Mouse (Mus musculus): Measurements from ENCODE around the gene Dhx40. TPM values are rescaled to one million over a fixed set of nuclear protein-coding genes. Genes with fewer than 3 reads are reported as not detected.
"Not testable (repeated sequence)": the region's sequence is repeated elsewhere in the genome, so short reads cannot be mapped to it uniquely, and the experiment has no call there.

Dhx40 gene
- polyA plus RNA-seq, 1 experiment from 2014 or later = 16.0 TPM

DNA sequence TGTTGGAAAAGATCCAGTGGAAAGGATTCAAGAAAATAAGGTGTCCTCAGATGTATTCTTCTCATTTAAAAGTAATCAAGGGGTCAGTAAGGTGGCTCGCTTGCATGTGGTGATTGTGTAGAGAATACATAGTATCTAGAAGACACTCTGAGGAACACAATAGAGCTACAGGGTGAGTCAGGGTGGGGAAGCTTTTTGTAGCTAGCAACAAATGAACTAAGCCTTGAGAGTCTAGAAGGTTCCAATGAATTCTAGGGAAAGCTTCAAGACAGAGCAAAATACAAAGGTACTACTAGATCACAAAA lies 3.7 kb upstream of the Dhx40 start:
- Histone ChIP-seq H3K4me2 (replicated peaks) (no peak overlapping the region), H3K27me3 (replicated peaks) (no peaks in the 10 kb centered on the region), H3K9me3 (no peaks in the 10 kb centered on the region), H3K4me1 (replicated peaks) (peaks cover 5% of the 10 kb centered on the region; the same call in 1 of the 2 replicates), H3K36me3 (no peaks in the 10 kb centered on the region), H3K9ac (no peak overlapping the region), H3K27ac (no peak overlapping the region), H3K4me3 (replicated peaks) (no peak overlapping the region)
- no peak for ATAC-seq
- WGBS = 85% methylated on average over 1 of the region's 1 CpGs

DNA sequence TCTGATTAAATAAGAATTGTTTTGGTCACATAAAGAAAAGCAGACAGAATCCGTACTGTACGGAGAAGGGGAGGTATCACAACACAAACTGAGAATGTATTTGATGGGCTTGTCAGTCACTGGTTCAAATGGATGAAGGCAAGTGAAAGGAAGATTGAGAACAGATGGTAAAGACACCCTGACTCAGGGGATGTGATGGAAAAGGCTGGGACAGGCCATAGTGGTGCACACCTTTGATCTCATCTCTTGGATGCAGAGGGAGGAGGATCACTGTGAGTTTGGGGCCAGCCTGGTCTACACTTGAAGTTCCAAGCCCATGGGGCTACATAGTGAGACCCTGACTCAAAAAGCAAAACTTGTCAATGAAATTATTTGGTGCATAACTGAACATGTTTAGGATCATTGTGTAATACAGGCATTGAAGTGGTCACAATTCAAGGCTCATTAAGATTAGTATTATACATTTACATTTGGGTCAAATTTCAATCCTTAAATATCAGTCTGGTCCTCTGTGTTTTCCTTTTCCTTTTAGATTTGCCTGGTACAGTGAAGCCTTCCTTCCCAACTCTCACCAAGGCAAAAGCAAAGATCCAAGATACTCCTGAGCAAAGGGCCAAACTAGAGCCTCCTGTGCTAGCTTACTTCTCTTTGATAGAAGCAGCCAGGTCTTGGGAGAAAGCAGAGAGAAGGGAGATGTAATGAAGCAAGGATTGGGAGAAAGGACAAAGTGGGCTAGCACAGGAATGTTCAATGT lies 3.2 kb upstream of the Dhx40 start:
- Histone ChIP-seq H3K9me3 (no peaks in the 10 kb centered on the region), H3K9ac (no peak overlapping the region), H3K4me1 (replicated peaks) (peaks cover 5% of the 10 kb centered on the region; the same call in 1 of the 2 replicates), H3K27me3 (replicated peaks) (no peaks in the 10 kb centered on the region), H3K36me3 (no peaks in the 10 kb centered on the region), H3K4me3 (replicated peaks) (no peak overlapping the region), H3K4me2 (replicated peaks) (no peak overlapping the region), H3K27ac (no peak overlapping the region)
- no peak for ATAC-seq
- WGBS = 93% methylated on average over 2 of the region's 2 CpGs

DNA sequence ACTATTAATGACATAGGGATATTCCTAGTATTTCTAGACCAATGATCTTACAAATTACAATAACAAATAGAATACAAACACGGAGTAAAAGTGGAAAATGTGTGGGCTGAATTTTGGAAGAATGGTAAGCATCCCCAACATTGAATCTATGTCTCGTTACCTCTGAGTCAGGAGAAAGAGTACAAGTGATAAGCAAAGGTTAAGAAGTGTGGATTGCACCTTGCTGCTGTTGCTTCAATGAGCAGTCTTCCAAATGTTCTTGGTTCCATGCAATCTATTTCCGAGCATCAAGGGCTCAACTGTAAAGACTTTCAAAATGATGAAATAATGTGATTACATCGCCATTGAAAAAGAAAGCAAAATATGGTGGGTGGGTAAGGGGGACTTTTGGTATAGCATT lies 2.3 kb upstream of the Dhx40 start:
- 69% methylated on average over 4 of the region's 4 CpGs for WGBS
- no peak overlapping the region for H3K9ac ChIP-seq
- no peak overlapping the region for H3K27ac ChIP-seq
- ATAC-seq = no peak
- H3K36me3 ChIP-seq = no peaks in the 10 kb centered on the region
- H3K27me3 ChIP-seq (replicated peaks) = no peaks in the 10 kb centered on the region
- H3K4me2 ChIP-seq (replicated peaks) = no peak overlapping the region
- H3K9me3 ChIP-seq = no peaks in the 10 kb centered on the region
- peaks cover 5% of the 10 kb centered on the region; the same call in 1 of the 2 replicates for H3K4me1 ChIP-seq (replicated peaks)
- no peak overlapping the region for H3K4me3 ChIP-seq (replicated peaks)

DNA sequence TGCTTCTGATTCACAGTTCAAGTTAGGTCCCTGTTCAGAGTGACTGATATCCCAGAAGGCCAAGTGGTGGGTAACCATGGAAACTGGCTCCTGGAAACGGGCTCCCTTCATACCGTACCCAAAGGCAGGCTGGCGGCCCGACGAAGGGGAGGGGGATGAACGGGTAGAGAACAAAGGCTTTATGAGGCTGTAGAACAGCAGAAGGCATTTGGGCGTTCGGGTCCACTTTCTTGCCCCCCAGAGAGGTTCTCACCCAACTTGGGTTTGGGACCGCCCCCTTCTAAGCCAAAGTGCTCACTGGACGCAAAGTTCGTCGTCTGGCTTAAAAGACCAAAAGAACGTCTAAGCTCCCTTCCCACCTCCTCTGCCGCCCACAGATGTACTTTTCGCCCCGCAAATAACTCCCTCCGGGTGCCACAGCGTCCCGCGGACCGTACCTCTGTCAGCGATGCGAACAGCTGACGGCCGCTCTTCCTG lies 507 bp downstream of the Dhx40 start:
- Histone ChIP-seq H3K4me2 (replicated peaks) (peak overlapping the region; percentile 86), H3K9me3 (no peaks in the 10 kb centered on the region), H3K9ac (peak overlapping the region; percentile 62), H3K36me3 (no peaks in the 10 kb centered on the region), H3K27ac (peak overlapping the region; percentile 61), H3K4me1 (replicated peaks) (peaks cover 5% of the 10 kb centered on the region; the same call in 1 of the 2 replicates), H3K4me3 (replicated peaks) (peak overlapping the region; percentile 75), H3K27me3 (replicated peaks) (no peaks in the 10 kb centered on the region)
- under 1% methylated on average over 25 of the region's 25 CpGs for WGBS
- ATAC-seq = peak; percentile 77

DNA sequence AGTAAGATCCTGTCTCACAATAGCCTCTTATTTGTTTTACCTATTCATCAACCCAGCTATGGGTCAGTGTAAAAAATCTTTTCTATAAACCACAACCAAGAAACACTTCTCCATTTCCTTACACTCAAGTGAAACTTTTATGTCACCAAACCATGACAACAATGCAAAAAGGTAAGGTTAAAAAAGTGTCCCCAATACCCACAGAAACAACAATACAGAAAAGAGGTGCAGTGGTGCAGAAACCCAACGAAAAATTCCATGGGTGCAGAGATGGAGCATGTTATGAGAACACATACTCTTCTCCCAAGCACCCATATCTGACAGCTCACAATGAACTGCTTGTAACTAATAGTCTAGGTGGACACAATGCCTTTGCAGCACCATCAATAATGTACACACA lies 13.4 kb downstream of the Dhx40 start:
- Histone ChIP-seq H3K9me3 (no peaks in the 10 kb centered on the region), H3K36me3 (no peaks in the 10 kb centered on the region; the same call in 1 of the 2 replicates), H3K4me1 (replicated peaks) (no peaks in the 10 kb centered on the region), H3K27me3 (replicated peaks) (no peaks in the 10 kb centered on the region), H3K9ac (no peak overlapping the region), H3K4me3 (replicated peaks) (no peak overlapping the region), H3K27ac (no peak overlapping the region), H3K4me2 (replicated peaks) (no peak overlapping the region)
- WGBS = 78% methylated on average over 1 of the region's 1 CpGs
- ATAC-seq = no peak

DNA sequence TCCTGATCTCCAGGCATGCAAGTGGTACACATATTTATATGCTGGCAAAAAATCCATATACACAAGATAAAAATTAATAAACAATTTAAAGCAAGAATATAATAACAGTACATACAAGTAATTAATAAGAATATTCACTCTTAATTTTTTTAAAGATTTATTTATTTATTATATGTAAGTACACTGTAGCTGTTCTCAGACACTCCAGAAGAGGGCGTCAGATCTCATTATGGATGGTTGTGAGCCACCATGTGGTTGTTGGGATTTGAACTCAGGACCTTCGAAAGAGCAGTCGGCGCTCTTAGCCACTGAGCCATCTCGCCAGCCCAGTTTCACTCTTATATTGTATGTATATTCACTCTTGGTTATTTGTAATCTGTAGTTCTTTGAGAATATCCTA lies 20.1 kb downstream of the Dhx40 start:
- not testable (repeated sequence) for H3K4me2 ChIP-seq (replicated peaks); H3K9ac ChIP-seq; H3K4me3 ChIP-seq (replicated peaks); H3K4me1 ChIP-seq (replicated peaks); H3K27ac ChIP-seq; ATAC-seq; H3K36me3 ChIP-seq; H3K27me3 ChIP-seq (replicated peaks); H3K9me3 ChIP-seq
- 94% methylated on average over 5 of the region's 5 CpGs for WGBS

DNA sequence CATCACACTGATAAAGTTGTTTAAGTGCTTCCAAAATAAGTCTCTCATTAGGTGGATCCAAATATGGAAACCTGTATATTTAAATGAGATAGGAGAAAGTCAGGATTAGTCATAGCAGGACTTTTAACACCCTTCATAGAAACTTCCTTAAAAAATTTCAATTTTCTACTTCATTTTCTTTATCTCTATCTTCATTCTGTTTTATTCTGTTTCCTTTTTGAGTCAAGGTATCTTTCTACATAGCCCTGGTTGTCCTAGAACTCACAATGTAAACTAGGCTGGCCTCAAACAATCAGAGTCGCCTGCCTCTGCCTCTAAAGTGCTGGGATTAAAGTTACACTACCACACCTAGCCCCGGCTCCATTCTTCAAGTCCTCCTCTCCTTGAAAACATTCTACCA lies 21.8 kb downstream of the Dhx40 start:
- Histone ChIP-seq H3K27me3 (replicated peaks) (no peaks in the 10 kb centered on the region), H3K4me2 (replicated peaks) (no peak overlapping the region), H3K9me3 (no peaks in the 10 kb centered on the region), H3K4me3 (replicated peaks) (no peak overlapping the region), H3K27ac (no peak overlapping the region), H3K4me1 (replicated peaks) (no peaks in the 10 kb centered on the region), H3K36me3 (peaks cover 7% of the 10 kb centered on the region; the same call in 1 of the 2 replicates), H3K9ac (no peak overlapping the region)
- WGBS = 91% methylated on average over 2 of the region's 2 CpGs
- no peak for ATAC-seq

DNA sequence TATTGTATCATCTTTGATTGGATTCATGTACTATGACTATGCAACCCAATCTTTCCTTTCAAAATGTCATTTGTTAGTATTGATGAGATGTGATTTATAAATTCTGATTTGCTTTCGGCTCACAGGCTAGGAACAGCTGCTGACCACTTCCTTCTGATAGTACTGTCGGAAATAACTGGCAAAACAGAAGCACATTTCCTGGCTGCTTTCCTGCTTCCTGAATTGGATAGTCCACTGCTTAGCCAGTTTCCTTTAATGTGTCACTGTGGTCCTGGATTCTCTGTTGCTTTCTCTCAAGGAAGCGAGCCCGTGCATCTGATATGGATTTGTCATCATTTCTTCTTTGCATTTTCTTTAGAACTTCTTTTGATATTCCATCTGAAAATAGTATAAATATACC lies 37.7 kb downstream of the Dhx40 start:
- H3K9me3 ChIP-seq = no peaks in the 10 kb centered on the region
- no peak overlapping the region for H3K9ac ChIP-seq
- no peak for ATAC-seq
- no peaks in the 10 kb centered on the region for H3K27me3 ChIP-seq (replicated peaks)
- no peak overlapping the region for H3K4me3 ChIP-seq (replicated peaks)
- H3K4me1 ChIP-seq (replicated peaks) = no peaks in the 10 kb centered on the region
- H3K4me2 ChIP-seq (replicated peaks) = no peak overlapping the region
- WGBS = 88% methylated on average over 4 of the region's 4 CpGs
- H3K27ac ChIP-seq = no peak overlapping the region
- 0 out of 2 replicates have a peak, but pooled peaks cover 4% of the 10 kb centered on the region for H3K36me3 ChIP-seq

DNA sequence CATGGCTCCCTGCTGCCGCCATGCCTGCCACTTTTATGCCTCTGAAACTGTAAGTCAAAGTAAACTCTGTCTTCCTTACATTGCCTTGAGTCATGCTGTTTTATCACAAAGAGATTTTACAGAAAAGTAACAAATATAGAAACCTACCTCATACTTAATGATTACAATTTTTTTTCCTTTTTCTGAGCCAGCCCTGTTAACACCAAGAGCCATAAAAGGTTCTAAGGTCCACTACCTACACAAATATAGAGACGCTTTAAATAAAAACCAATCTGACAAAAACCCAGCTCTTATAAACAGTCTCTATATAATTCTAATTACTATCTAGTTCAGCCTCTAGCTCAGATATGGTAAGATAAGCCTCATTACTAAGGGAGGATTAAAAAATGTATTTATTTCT lies 43.0 kb downstream of the Dhx40 start:
- WGBS = 70% methylated on average over 2 of the region's 2 CpGs
- Histone ChIP-seq H3K9me3 (no peaks in the 10 kb centered on the region), H3K27ac (no peak overlapping the region), H3K36me3 (no peaks in the 10 kb centered on the region), H3K9ac (no peak overlapping the region), H3K4me3 (replicated peaks) (no peak overlapping the region), H3K27me3 (replicated peaks) (no peaks in the 10 kb centered on the region), H3K4me2 (replicated peaks) (no peak overlapping the region), H3K4me1 (replicated peaks) (no peaks in the 10 kb centered on the region)
- peak; percentile 59 for ATAC-seq

DNA sequence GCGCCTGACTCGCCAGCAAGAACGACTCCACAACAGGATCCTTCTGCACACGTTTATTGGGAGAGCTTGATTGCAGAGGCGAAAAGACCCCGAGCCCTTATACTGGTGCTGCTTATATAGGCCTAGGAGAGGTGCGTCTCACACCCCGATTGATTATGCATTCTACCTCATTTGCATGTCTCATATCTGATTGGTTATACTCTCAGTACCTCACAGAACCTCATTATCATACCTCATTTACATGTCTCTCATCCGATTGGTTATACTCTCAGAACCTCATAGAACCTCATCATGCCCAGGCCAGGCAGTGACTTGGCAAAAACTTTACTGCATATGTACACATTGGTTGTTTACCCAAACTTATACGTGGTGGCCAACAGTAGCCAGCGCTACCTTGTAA lies 44.4 kb downstream of the Dhx40 start:
- H3K4me1 ChIP-seq (replicated peaks); H3K9me3 ChIP-seq; ATAC-seq; H3K4me2 ChIP-seq (replicated peaks); H3K27ac ChIP-seq; H3K36me3 ChIP-seq; H3K4me3 ChIP-seq (replicated peaks); H3K9ac ChIP-seq; H3K27me3 ChIP-seq (replicated peaks): not testable (repeated sequence)
- 95% methylated on average over 11 of the region's 11 CpGs for WGBS

DNA sequence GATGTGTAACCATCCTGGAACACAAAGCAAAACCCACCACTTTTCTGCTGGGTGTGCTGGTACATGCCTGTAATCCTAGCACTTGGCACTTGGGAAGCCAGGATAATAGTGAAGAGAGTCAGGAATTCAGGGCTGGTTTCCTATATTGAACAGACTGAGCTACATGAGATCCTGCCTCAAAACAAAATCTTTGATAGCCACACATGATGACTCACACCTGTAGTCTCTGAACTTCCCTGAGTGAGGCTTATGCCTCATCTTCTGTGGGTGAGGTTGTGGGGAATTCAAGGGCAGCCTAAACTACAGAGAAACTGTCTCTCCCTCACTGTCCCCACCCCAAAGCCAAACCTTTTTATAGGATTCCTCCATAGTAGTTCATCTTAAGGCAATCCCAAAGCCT lies 47.2 kb downstream of the Dhx40 start:
- no peak overlapping the region for H3K9ac ChIP-seq
- H3K4me1 ChIP-seq (replicated peaks) = no peaks in the 10 kb centered on the region
- H3K4me2 ChIP-seq (replicated peaks) = no peak overlapping the region
- H3K27me3 ChIP-seq (replicated peaks) = no peaks in the 10 kb centered on the region
- no peak overlapping the region for H3K4me3 ChIP-seq (replicated peaks)
- no peak overlapping the region for H3K27ac ChIP-seq
- ATAC-seq = no peak
- H3K9me3 ChIP-seq = no peaks in the 10 kb centered on the region
- no peaks in the 10 kb centered on the region for H3K36me3 ChIP-seq

DNA sequence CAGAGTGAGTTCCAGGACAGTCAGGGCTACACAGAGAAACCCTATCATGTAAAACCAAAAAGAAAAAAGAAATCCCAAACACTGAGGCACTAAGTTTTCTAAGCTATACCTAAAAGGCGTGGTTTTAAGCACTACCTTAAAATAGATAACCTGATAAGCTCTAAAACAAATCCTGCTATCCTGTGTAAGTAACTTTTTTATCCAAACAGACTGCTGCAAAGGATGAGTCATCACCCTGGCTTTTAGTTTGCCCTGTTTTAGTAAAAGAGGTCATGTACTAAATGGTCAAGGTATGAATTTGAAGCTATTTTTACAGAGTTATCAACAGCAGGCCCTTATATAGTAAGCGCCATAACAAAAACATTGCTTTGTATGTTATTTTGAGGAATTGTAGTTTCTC lies 47.7 kb downstream of the Dhx40 start:
- no peak for ATAC-seq
- 87% methylated on average over 2 of the region's 2 CpGs for whole genome bisulfite sequencing
- H3K27me3 ChIP-seq (replicated peaks) = no peaks in the 10 kb centered on the region
- no peaks in the 10 kb centered on the region for H3K9me3 ChIP-seq
- H3K9ac ChIP-seq = no peak overlapping the region
- no peaks in the 10 kb centered on the region for H3K36me3 ChIP-seq
- H3K4me1 ChIP-seq (replicated peaks) = 0 out of 2 replicates have a peak, but pooled peaks cover under 1% of the 10 kb centered on the region
- H3K4me3 ChIP-seq (replicated peaks) = no peak overlapping the region
- H3K27ac ChIP-seq = no peak overlapping the region
- no peak overlapping the region for H3K4me2 ChIP-seq (replicated peaks)

DNA sequence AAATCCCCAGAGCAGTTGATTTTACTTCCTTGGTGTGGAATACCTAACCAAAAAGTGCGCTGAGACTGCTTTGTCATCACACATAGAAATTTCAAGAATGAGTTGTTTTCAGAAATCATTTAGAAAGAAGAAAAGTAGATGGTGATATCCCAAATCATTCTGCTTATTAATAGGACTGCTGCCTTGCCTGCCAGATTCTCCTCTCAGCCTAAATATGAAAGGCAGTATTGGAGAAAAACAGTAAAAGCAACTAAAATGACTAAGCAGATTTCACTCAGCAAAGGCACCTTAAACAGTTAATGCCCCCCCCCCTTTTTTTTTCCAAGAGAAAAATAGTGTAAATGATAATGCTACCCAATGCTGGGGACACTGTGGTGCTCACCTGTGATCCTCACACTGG lies 48.3 kb downstream of the Dhx40 start:
- H3K4me3 ChIP-seq (replicated peaks) = no peak overlapping the region
- no peaks in the 10 kb centered on the region for H3K27me3 ChIP-seq (replicated peaks)
- 0 out of 2 replicates have a peak, but pooled peaks cover 2% of the 10 kb centered on the region for H3K4me1 ChIP-seq (replicated peaks)
- 97% methylated on average over 1 of the region's 1 CpGs for WGBS
- no peaks in the 10 kb centered on the region for H3K9me3 ChIP-seq
- no peak overlapping the region for H3K4me2 ChIP-seq (replicated peaks)
- H3K36me3 ChIP-seq = no peaks in the 10 kb centered on the region
- ATAC-seq = no peak
- no peak overlapping the region for H3K9ac ChIP-seq
- no peak overlapping the region for H3K27ac ChIP-seq
